Mouse (Mus musculus): ENCODE data around the gene Pip4k2a.

Pip4k2a gene

DNA sequence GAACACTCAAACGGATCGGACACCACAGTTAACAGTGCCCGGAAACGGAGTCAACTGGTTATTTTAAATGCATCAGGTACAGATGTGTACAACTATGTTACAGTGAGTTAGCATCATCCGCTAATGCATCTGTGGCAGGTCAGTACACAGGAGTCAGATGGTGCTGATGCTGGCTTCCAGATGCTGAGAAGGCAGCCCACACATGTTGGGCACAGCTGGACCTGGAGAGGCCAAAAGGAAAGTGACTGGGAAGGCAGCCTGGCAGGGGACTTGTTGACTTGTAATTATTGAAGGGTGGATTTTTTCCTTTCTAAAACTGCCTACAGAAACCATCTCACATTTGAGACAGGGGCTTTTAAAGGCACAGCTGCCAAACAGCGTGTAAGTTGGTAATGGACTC is 155.4 kb downstream of the Pip4k2a start:
- DNase-seq (ENCODE audit: low read depth, low spot score) = no peak

DNA sequence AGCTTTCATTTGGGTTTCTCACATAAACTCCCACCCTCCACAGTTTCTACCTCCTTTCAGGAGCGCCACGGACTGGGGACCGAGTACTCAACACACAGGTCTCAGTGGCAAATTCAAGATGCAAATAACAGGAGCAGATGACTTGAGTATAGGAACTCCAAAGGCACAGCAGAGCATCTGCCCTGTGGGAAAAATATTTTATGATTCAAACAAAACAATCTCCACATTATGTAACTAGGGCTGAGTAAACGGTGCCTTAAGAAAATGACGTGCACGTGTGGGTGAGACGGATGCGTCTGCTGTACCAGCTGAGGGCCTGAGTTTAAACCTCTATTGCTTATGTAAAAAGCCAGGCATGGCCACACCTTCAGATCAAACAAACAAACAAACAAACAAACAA is 156.9 kb downstream of the Pip4k2a start:
- no peak for DNase-seq (ENCODE audit: low read depth, low spot score)

DNA sequence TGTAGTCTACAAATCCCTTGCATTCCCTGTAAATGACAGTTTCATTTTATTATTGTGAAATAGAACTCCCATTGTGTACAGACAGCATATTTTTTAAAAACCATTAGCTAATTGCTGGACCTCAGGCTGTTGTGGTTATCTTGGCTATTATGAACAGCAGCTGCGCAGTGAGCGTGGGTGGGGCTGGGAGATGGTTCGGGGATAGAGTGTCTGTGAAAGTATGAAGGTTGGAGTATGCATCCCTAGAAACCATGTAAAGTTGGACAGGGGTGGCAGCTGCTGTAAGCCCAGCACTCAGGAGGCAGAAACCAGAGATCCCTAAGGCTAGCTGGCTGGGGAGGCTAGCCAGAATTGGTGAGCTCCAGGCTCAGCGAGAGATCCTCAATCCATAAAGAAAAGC is 158.4 kb downstream of the Pip4k2a start:
- DNase-seq (ENCODE audit: low read depth, low spot score) = no peak

DNA sequence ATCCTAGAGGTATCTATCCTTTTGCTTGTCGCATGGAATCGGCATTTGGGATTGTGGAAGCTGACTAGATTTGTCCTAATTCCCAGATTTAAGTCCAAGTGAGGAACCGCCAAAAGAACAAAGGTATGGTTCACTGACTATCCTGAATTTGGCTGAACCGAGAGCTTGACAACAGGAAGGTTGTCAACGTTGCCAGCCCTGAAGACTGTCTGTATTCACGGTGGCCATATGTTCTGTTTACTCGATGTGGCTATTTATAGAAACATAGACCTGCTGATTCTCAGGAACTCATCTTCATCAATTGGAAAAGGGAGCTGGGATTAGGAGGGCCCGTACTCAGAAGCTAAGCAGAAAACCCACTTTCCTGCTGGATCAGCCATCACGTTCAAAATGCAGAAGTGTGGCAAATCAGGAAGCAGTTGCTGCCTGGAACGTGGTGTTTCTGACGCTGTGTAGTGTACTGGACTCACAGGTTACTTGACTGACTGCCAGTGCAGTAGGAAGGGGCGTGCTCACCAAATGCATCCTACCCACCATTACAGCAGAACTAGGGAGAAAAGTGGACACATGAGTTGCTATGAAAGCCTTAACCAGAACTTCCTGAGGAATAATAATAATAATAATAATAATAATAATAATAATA is 162.5 kb downstream of the Pip4k2a start:
- DNase-seq (ENCODE audit: low read depth, low spot score) = no peak

DNA sequence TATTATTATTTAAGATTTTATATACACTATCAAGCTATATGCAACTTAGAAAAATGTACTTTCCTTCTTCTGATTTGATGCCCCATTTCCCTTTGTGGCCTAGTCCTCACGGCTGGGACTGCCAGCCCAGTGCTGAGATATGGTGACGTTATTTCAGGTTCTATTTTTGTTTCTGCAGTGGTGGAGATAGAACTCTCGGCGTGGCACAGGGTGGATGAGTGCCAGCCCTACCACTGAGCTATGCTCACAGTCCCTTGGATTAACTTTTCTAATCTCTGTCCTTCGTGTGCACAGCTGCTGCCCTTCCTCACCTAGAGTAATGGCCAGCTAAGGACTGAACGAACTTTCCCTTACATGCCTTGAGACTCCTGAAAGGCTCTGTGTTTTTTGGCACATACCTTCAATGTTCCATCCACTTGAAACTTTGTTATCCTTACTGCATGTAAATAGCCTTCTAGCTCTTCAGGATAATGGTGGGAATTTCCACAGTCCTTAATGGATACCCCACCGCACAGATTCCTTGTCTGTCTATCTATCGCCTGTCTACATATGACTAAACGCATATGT is 164.8 kb downstream of the Pip4k2a start:
- no peak for DNase-seq (ENCODE audit: low read depth, low spot score)

DNA sequence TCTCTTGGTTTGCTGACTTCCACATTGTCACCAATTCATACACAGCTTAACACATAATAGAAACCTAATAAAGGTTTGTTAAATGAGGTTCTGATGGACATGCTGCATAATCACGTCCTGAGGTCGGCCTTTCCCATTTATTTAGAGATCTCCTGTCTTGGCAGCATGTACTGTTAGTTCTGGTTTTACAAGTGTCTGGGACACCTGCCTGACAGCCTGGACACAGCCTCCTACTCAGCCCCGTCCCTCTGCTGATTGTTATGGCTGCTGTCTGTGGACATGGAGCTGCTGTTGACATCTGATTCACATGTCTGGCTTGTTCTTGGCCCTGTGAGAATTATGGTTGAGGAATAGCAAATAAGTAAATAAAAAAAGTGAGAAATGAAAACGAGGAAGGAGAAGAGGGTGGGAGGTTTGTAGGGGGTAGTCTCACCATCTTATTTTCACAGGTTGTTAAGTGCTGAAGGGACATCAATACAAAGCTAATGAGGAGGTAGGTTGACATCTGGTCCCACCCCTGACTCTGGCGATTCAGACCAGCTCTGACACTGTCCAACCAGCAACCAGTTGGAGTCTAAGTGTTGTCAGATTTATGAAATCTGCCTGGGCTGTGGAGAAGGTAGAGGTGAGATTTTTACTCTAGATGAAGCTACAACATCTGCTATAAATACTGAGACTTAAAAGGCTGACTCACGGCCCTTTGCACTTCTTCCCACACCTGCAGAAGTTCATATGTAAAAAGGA is 166.7 kb downstream of the Pip4k2a start:
- DNase-seq (ENCODE audit: low read depth, low spot score) = no peak

DNA sequence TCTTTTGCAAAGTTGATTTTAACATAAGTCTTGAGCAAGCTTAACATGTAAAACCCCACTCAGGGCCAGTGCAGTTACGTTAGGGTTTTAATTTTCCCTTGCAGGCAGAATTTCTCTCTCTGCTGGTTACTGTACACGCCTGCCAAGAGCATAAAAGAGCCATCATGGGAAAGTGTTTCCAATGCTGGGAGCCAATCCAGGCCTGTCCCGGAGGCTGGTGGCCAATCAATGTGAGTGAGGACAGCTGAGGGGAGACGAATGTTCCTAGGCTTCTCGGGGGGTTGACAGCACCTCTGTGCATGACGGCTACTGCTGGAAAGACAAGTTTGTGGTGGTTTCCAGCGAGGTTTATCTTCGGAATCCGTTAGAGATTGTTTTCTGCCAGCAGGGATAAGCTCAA is 175.2 kb downstream of the Pip4k2a start:
- DNase-seq (ENCODE audit: low read depth, low spot score) = no peak

DNA sequence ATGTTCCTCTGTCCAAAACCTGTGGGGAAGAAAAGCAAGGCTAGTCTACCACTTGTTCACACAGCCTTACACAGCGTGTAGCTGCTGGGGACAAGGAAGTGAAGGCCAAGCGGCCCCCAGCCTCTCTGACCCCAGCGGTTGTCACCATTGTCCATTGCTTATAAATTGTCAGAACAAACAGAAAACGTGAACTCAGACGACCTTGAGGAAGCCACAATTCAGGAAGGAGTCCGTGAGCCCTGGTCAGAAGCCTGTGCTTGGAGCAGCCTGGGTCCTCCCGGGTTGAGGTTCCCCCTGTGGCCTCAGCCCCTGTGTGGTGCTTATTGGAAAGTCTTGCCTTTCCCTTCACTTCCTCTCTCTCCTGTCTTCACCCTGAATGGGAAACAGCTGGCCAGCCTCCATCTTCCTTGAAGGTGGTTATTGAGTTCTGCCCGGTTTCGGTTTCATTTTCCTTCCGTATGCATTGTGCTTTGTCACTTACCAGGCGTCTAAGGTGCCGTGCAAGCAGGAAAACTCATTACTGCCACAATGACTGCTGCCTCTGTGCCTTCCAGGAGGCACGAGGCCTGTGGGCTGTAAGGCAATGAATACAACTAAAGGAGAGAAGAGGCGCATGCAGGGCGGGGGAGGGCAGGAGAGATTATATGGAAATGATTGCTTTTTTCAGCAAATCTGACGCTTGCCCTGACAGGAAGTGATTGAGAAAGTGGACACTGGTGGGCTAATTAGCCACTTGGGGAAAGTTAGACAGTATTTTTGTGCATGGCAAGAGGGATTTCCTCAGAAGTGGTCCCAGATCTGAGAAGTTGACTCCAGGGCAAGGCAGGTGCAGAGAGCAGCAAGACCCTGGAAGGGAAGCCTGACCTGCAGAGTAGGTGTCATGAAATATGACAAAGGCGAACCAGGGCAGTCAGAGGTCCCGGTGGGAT is 176.2 kb downstream of the Pip4k2a start:
- DNase-seq (ENCODE audit: low read depth, low spot score) = no peak

DNA sequence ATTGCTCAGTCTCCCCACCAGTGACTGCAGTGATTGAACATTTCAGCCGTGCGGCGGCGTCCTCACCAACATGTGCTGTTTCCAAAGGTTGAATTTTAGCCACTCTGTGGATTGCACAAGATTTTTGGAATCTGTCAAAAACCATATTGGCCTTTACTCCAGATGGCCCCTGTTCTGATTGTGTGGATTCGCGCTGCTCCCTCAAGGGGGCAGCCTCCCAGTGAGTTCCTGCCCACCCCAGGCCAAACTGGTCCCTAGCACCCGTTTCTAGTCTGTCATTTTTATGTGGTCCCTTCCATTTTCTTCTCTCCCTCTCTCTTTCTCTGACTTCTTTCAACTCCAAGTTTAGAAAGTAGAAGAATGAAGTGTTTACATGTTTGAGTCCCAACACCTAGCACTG is 178.4 kb downstream of the Pip4k2a start:
- DNase-seq (ENCODE audit: low read depth, low spot score) = no peak

DNA sequence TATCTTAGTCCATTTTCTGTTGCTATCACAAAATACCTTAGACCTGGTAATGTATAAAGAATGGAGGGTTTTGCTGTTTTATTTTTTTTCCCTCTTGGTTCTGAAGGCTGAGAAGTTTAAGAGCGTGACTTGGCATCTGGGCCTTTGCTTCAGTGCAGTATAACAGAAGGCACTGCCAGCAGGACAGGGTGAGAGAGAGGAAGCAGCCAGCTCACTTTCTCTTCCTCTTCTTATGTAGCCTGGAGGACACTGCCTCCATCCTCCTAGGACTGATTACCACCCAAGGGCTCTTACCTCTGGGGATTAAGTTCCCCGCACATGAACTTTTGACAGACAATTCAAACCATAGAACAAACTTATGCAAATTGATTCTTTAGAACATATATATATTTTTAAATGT is 181.9 kb downstream of the Pip4k2a start:
- no peak for DNase-seq (ENCODE audit: low read depth, low spot score)

DNA sequence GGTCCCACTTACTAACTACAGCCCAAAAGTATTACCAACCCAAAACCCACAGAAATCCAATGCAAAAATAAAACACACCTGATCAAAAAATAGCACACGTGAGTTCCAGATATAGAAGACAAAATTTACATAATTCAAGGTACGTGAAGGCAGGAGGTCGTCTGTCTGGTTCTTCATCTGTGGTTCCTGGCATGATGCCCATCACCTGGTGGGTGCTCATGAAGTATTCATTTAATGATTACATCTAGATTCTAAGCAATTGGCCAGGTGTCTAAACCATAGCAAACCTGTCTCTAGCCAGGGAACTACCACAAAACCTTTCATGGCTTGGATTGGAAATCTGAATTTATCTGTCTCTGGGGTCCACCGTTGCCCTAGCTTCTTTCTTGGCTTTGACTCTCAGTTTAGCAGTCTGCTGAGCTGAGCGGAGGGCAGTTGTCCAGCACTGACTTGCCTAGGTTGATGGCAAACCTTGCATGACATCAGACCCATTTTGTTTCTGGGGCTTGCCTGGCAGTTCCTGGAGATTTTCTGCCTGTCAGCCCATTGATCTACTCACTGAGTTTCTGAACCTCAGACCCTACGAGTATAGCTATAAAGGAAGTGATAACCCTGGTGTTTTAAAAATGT is 182.5 kb downstream of the Pip4k2a start:
- no peak for DNase-seq (ENCODE audit: low read depth, low spot score)

DNA sequence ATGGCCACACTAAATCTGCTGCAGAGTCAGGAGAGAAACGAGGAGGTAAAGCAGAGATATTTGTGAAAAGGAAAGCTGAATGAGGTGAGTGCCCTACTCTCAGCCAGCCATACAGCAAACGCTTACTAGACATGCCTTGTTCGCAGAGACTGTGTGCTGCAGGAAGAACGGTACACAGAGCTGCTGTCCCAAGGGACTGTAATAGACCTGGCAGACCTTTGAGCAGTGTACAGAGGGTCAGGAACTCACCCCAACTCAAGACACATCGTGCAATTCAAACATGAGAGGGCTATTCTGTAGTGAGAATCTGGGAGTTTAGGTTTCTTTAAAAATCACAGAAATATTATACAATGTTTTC is 183.5 kb downstream of the Pip4k2a start:
- DNase-seq (ENCODE audit: low read depth, low spot score) = no peak

DNA sequence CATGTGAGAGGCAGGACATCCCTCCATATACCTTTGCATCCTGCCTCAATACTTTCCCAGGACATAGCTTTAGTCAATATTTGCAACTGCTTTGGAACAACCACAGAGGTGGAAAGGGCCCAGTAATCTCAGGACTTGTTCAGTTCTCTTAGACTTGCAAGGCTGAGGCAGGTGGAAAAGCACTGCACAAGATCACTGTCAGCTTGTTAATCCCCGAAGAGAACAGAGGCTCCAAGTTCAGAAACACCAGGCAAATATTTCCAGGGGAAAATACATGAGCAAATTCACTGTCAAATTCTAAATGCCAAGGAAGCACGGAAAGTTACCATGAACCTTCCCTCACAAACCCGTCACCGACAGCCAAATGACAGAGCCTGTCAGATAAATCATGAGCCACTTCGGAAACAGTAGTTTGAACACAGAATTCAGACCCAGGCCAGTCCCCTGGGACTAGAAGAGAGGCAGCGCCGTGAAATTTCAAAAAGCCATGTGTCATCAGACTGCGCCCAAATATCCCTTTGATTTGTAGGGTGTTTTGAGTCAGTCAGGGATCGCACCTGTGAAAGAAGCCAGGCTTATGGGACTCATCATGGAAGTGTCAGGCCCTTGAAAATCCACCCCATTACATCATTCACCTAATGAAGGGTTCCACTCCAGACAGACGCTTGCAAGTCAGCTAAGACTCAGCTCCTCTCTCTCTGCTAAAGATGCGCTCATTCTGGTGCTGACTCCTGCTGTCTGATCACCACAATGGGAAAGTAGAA is 184.1 kb downstream of the Pip4k2a start:
- DNase-seq (ENCODE audit: low read depth, low spot score) = no peak

DNA sequence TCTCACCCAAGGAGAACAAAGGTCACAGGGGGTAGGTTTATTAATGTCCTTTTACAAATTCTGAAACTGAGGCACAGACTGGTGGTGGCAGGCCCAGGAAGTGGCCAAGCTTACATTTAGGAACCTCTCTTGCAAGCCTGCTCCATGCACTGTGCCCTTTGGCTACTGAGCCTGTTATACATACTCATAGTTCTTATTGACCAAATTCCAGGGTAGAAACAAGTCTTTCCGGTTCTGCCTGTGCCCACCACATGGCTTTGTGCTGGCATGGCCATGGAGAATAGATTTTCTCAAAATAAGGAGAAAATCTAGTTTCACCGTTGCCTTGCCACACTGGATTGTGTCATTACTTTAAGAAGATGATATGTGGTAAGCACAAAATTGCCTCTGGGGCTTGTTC is 190.0 kb downstream of the Pip4k2a start:
- DNase-seq (ENCODE audit: low read depth, low spot score) = no peak

DNA sequence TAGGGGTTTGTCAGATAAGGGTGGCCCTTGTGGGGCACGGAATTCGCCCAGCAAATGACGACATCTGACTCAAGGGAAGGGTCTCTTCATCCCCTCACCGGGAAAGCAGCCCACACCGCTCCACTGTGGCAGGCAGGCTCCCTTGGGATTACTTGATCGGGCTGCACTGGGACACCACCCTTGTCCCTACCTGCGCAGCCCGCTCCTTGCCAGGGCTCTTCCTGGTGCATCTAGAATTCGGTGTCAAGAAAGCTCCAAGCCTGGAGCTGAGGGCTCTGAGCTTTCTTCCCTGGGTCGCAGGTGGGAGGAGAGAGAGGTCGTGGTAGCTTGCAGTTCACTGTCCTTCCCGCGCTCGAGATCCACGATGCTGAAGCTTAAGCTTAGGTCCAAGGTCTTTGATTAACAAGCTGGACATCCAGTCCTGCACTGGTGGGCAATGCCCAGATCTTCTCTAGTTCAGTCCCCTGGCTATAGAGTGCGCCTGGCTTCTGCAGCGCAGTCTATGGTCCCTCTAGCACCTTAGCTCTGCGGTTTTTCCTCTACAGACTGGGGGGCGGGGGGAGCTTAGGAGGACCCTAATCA is 196.6 kb downstream of the Pip4k2a start:
- no peak for DNase-seq (ENCODE audit: low read depth, low spot score)

DNA sequence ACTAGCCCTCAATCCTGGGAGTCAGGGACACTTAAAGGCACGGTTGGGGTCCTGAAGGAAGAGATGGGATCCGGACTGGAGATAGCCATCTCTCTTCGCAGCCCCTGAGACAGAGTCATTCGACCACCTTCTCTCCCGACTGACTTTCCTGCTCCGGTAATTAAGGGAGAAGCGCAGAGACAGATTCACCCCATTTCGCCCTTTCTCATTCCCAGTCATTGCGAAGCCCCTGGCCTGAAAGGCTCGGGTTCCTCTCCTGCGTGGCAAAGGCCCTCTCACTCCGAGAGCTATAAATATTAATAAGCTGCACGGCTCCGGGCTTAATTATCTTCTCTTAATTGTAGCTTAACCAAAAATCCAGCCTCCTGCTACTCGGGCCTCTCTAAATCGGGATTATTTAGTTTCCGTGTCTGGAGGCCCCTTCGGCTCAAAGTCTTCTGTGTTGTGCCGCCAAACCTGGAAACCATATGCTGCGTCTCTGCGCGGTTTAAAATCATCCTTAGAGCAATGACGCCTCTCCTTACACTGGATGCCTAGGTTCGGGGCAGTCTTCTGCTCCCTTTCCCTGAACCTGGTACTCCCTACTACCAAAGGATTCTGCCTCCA is 197.2 kb downstream of the Pip4k2a start:
- DNase-seq (ENCODE audit: low read depth, low spot score) = no peak

DNA sequence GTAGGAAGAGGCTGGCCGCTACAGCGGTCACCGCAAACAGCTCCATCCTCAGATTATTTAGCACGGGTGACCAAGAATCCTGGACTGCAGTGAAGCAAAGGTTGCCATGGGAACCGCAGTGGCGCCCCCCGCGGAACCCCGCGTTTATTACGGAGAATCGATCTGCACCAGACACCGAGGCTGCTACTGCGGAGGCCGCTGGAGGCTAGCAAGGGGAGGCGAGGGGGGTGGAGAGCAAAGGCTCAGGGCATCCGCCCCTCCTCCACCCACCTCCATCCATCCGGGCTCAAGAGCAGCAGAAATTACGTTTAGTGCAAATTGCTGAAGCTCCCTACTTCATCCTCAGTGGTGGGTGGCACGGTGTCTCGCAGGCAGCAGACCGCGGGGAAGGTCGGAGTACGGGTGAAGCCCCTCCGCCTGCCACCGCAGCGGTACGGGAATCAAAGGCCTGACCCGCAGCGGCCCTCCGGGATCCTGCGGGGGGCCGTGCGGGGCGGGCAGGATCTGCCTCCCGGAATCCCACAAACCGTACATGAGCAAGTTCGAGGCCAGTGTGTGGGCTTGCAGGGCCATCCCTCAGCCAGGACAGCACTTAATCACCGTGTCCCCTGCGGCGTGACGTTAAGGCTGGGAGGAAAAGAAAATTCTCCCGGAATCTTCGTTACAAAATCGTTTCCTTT is 197.8 kb downstream of the Pip4k2a start:
- peak; percentile 64 for DNase-seq (ENCODE audit: low read depth, low spot score)

DNA sequence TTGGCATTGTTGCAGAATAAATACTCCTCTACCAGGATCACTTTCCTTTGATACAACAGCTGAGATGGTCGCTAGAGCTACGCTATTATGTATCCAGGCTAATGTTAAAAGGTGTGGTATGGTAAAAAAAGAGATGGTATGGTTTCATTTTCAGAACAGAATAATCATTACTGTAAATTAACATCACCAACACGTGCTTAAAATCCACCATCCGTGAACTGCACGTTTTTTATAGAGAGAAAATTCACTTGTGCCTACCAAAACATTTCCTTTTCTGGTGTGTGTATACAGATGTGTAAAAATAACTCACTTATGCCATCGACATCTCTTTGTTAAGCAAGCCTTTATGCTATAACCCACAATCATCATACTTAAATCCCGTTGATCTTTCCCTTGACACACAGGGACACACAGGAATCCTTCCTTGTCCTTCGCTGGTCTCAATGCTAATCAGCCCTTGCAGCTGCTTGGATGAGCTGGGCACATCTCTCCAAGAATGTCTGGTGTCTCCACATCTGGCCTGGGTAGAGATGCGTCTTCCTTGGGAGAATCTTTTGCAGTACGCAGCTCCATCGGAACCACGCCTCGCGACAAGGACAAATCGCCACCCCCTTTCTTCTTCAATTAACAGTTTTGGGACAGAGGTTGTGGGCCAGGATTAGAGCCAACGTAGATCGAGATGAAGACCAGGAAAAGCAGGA is 198.5 kb downstream of the Pip4k2a start:
- DNase-seq (ENCODE audit: low read depth, low spot score) = no peak

DNA sequence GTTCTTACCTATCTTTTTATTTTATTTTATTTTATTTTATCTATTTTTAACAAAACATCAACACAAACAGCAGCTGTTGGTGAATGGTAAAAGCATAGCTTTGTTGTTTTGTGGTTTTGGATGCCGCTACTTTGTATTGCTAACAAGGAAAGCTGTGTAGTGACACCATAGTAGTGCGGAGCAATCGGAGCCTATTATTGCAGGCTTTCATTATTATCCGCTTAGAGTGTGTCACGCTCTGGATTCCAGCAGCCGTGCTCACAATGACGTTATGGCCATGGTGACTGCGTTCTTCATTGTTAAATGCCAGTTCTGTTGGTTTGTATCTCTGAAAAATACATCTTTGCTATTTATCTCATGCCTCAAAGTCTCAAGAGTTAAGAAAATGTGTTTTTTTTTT is 200.2 kb downstream of the Pip4k2a start:
- DNase-seq (ENCODE audit: low read depth, low spot score) = no peak
